Mouse (Mus musculus) granulocyte monocyte progenitor cell, adult 5-6 weeks (primary cell): Measurements from ENCODE around the gene Ctso. TPM values are rescaled to one million over a fixed set of nuclear protein-coding genes. Genes with fewer than 3 reads are reported as not detected.

Source experiments
- total RNA-seq, 2 experiments: library from RNA; stranded (forward) in 1 of 2; stranded (reverse) in 1 of 2; fragments of 200-712, 200-1000 nt in 1 of 2; fragments of >200 nt in 1 of 2; fragmentation: Nextera tagmentation in 1 of 2; gene quantifications; 2 replicates each; pipeline ENCODE4 v1.2.3; 2014 to 2017

Ctso gene
- total RNA-seq, 2 experiments from 2014 or later: 6.9 to 11.3 TPM

Other genes starting within 250 kb of the Ctso start
- gene Tdo2, start 43.6 kb downstream of the Ctso start, total RNA-seq (2014; fragmentation: Nextera tagmentation): not detected in 2 replicates
- not detected in 2 replicates for gene Tdo2, start 43.6 kb downstream of the Ctso start, total RNA-seq (2017)
- not detected in 2 replicates for gene Asic5, start 49.7 kb downstream of the Ctso start, total RNA-seq (2014; fragmentation: Nextera tagmentation)
- gene Asic5, start 49.7 kb downstream of the Ctso start, total RNA-seq (2017): not detected in 2 replicates
- not detected in 2 replicates for gene Gucy1b1, start 142.1 kb downstream of the Ctso start, total RNA-seq (2014; fragmentation: Nextera tagmentation)
- 0.30 TPM in 1 of 2 replicates, not detected in the other for gene Gucy1b1, start 142.1 kb downstream of the Ctso start, total RNA-seq (2017)
- gene Gucy1a1, start 213.2 kb downstream of the Ctso start, total RNA-seq (2014; fragmentation: Nextera tagmentation): not detected in 2 replicates
- gene Gucy1a1, start 213.2 kb downstream of the Ctso start, total RNA-seq (2017): 0.22 TPM in 1 of 2 replicates, not detected in the other